Mouse (Mus musculus) gastrocnemius, postnatal 36 days (tissue): ENCODE results near the gene Aldh18a1. TPM values are rescaled to one million over a fixed set of nuclear protein-coding genes. Genes with fewer than 3 reads are reported as not detected.
A peak's percentile ranks its signal among the peaks of the same experiment; 100 is the strongest.
"Not testable (repeated sequence)": the region's sequence is repeated elsewhere in the genome, so short reads cannot be mapped to it uniquely, and the experiment has no call there.

Experiments used
- DNase-seq, 2 experiments: peaks; one replicate each; pipeline ENCODE4 v3.0.0; 2022
- intact Hi-C: fragments of 180-260 bp; cut with DNase I; formaldehyde crosslinking; loops from one replicate; pipeline ENCODE4 v1.15.1; 2025
- long read RNA-seq, 2 experiments: library from polyadenylated mRNA; stranded (forward); transcript quantifications; one replicate each; pipeline ENCODE4 v2.0.0; 2021
- total RNA-seq, 2 experiments: library from RNA; stranded (reverse); gene quantifications; 2 replicates each; pipeline ENCODE4 v1.2.3; 2021

The Aldh18a1 gene
- 1 to 10 TPM; 3.8 to 5.0 TPM for total RNA-seq
- long read RNA-seq, experiment 1, partial matches to known transcripts = 0 of 2 reads
- long read RNA-seq, experiment 1, other reads (novel, unspliced or antisense) = 0 of 2 reads
- long read RNA-seq, experiment 2, partial matches to known transcripts = 0 of 2 reads
- long read RNA-seq, experiment 2, other reads (novel, unspliced or antisense) = 1 of 2 reads

DNA sequence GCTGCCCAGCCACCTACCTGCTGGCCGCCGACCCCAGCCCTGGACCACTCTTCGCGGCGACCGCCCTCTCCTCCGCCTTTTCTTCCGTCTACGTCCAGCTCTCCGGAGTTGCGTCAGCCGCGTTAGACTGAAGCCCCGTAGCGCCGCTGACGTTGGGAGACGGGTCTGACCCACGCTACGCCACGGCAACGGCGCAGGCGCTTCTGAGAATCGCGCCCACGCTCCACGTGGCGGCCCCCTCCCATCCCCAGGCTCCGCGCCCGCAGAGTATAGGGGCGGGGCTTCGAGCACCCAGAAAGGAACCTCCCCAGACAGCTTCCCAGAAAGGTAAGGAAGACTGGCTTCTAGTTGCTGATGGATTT is at the start of gene Aldh18a1:
Aldh18a1 (minus strand) TSS at position 171 of the 362 bp plus-strand sequence.
- DNase-seq = peak; percentile 89 to 92
- intact Hi-C loops = no loop called here

DNA sequence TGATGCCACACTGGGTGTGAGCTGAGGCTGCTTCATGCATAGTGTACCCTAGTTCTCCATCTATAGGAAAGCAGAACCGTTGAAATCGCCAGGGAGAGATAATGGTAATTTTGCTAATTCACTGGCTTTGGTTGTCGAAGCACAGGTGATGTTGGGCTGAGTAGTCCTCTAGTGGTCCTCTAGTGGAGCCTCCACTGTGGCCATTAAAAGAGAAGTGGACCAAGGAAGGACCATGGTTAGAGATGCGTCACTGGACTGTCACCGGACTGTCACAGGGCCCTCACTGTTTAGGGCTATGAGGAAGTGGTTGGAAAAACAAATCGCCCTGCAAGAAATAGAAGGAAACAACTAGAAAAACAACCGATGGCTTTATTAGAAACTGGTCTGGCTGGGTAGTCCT is 49.3 kb upstream of the Aldh18a1 start:
- intact Hi-C loops = no loop called here
- DNase-seq = no peak

DNA sequence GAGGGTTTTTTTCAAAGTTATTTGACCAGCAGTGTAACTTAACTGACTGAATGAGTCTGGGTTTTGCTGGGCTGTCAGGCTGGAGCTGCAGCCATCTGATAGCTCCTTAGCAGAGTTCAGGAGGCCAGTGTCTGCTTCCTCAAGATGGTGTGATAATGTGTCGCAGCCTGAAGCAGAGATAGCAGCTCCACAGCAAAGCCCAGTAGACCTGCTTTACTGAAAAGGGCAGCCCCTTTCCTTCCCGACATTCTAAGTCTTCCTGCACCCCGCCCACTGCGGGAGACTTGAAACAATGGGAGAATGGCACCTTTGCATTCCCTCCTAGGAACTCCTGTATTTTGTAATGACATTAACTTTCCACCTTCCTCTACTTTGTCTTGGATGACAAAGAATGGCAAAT is 48.8 kb upstream of the Aldh18a1 start:
- intact Hi-C loops = no loop called here
- DNase-seq = peak in 1 of 2 experiments; percentile 17

DNA sequence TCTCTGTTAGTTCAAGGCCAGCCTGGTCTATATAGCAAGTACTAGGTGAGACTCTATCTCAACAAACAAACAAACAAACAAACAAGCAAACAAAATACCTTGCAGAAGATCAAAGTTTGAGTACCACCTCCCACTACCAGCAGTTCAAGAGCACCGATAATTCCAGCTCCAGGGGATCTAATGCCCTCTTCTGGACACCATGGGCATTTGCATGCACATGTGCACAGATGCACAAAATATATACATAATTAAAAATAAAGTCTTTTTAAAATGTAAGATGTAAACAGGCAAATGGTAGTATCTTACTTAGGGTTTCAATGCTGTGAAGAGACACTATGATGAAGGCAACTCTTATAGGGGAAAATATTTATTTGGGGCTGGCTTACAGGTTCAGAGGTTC is 44.9 kb upstream of the Aldh18a1 start:
- DNase-seq = no peak
- intact Hi-C loops = no loop called here

DNA sequence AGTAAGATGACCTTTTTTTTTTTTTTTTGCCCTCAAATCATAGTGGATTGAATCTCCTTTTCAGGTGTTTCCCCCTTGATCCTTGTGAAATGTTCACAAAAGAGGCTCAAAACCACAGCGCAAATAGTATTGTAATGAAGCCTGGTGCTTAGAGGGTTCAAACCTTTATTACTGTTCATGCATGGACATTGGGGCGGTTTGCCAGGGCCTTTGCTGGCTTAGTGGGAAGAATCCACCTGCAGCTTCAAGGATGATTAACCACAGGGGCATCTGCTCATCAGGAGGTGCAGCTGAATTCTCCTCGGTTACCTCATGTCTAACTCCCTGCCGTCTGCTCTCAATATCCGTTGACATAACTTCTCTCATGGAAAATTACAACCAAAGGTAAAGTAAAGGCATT is 44.4 kb upstream of the Aldh18a1 start:
- intact Hi-C loops = no loop called here
- DNase-seq = no peak

DNA sequence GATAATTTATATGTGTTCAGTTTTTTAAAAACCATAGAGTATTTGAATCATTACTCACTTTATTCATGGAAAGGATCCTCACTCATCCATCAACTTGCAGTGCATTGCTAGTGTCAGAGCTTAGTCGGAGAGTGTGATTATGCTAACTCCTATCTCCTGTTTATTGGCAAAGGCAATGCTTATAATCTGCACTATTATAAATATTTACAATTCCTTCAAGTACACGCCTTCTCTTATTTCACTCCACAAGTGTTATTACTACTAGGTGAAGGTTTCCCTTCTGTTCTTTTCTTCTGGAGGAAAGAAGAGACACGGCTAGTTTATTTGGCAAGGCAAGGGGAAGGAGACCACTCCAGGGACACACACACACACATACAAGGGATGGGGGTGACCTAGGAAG is 43.9 kb upstream of the Aldh18a1 start:
- intact Hi-C loops = no loop called here
- DNase-seq = no peak

DNA sequence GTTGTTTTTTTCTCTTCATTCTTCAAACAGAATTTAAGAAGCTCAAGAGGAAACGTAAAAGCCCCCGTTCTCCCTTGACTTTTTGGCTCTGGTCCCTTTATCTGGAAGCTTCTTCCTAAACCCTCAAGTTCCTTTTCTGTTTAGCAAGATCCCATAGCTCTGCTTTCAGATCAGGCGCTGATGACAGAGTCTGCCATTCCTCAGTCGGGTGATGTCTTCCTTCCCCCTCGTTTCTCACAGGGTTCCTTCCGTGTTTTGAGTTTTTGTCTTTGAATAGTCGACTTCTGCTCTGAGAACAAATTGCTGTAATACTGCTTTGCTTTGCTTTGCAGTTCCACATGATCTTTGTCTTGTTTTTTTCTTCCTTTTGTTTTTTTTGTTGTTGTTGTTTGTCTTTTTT is 42.3 kb upstream of the Aldh18a1 start:
- no peak for DNase-seq
- intact Hi-C loops = no loop called here

DNA sequence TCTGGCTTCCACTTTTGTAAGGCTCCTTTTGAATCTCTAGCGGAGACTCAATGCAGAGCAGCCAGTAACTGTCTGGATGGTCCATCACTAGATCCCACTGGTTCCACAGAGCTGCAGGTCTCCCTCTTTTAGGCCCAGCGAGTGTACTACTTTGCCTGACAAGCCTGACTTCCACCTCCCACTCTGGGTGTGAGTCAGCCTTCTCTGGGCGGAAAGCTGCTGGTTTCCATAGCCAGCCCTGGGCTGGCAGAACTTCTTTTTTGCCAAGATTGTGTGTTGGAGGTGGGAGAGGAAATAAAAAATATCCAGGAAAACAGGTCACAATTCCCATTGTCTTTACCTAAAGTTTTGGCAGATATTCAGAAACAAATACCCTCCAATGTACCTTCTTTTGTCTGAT is 41.8 kb upstream of the Aldh18a1 start:
- intact Hi-C loops = no loop called here
- DNase-seq = no peak

DNA sequence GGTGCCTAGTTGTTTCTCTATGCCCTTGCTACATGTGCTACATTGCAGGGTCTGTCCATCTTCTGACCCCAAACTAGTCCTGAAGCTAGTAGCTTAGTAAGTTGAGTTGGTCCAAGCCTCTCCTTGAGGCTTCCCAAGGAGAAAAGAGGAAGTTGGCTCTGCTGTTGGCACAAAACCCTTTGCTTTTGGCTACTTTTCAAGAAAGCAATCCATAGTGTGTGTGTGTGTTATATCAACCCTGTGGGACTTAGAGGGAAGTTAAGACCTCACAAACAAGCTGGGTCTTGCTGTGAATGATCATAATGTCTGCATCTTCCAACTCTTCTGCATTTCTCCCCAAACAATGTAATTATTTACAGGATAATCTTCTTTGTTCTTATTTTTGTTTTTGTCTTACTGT is 40.7 kb upstream of the Aldh18a1 start:
- intact Hi-C loops = no loop called here
- no peak for DNase-seq

DNA sequence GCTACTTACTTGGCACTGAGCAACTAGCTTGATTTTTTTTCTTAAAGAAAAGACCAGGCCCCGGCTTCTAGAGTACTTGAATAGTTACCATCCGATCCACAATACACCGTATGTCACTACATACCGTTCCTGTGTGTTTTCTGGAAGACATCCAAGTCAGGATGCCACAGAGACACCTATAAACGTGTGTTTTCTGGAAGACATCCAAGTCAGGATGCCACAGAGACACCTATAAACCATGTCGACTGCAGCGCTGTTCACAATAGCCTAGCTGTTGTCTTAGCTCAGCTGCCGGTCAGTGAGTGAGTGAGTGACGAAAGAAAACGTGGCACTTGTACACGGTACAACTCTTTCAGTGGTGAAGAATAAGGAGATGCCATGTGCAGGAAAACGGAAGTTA is 37.7 kb upstream of the Aldh18a1 start:
- no peak for DNase-seq
- intact Hi-C loops = no loop called here

DNA sequence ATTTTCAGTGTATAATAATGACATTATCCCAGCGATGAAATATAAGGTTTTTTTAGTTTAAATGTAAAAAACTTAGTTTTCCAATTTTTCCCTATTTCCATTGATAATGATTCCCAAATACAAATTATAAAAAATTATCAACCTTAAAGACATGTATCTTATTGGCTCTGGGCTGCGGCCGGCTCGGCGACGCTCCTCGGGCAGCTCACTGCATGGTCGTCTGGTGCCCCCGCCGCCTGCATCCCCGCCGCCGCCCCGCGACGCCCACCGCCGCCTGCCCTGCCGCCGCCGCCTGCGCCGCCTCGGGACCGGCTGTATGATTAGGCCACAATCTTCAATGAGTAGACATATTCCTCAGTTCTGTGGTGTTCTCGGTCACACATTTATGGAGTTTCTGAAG is 33.4 kb upstream of the Aldh18a1 start:
- intact Hi-C loops, DNase-seq: not testable (repeated sequence)

DNA sequence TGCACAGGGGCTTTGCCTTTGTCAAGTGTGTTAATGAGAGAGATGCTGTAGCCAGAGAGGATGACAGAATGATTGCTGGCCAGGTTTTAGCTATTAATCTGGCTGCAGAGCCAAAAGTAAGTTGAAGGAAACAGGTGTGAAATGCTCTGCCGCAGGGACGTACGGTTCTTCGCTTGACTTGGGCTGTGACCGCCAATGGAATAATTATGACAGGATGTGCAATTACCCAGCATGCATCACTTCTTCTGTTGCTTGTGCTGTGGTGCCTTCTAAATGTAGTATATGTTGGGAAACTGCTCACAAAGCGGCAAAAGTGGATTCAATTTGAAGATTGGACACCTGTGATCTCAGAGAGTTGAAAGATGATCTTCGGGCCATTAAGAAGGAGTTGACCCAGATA is 27.8 kb upstream of the Aldh18a1 start:
- intact Hi-C loops = no loop called here
- no peak for DNase-seq

DNA sequence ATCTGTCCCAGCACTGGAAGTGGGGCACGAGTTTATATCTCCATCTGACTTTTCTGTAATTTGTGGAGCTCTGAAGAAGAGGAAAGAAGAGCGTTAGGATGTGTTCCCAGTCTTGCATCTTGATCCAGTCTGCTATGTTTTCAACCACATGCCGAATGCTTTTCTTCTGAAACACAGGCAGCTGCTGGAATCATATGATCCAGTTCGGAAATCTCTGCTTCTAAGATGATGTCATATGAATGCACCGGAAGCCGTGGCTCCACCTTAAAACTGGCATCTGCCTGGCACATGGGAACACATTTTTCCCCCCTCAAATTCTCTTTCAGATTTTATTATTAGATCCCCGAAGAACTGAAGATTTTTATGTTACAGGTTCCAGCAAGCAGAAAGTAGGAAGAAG is 26.5 kb upstream of the Aldh18a1 start:
- DNase-seq = no peak
- intact Hi-C loops = loop anchor here (5.0 kb wide), 1 partner anchor 107 kb away; no protein-coding TSS in a partner anchor

DNA sequence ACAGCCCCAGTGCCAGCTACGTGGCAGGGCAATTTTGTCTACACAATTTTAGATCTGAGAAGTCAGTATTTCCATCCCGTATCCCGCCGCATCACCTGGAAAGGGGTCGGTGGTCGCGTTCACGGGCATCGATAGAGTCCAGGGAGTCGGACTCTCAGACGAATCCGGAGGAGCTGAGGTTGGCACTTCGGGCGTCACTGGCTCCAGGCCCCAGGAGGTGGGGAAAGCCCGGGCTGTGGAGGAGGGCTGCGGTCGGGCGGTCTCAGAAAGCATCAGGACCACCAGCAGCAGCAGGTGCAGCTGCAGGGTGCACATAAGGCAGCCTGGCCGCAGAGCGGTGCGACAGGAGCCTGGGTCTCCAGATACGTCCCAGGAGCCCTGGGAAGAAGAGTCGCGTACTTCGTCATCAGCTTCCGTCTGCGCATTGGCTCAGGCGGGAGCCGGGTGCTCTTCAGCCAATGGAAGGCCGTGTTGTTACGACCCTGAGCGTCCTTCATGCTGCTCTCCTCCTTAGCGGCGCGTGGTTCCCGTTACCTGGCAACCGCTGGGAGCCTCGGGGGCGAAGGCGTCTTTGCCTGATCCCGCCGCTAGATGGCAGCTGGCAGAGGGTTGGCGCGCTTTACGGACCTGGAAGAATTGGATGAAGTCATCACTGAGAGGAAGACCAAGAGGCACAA is 23.7 kb upstream of the Aldh18a1 start, which contains the start of the genes Tctn3 and Entpd1:
Tctn3 (minus strand) TSS at position 404 of the 677 bp plus-strand sequence.
Entpd1 (plus strand) TSS at position 537 of the 677 bp plus-strand sequence.
- intact Hi-C loops = loop anchor here (5.0 kb wide), 1 partner anchor 110 kb away; no protein-coding TSS in a partner anchor
- DNase-seq = peak; percentile 92 to 95

DNA sequence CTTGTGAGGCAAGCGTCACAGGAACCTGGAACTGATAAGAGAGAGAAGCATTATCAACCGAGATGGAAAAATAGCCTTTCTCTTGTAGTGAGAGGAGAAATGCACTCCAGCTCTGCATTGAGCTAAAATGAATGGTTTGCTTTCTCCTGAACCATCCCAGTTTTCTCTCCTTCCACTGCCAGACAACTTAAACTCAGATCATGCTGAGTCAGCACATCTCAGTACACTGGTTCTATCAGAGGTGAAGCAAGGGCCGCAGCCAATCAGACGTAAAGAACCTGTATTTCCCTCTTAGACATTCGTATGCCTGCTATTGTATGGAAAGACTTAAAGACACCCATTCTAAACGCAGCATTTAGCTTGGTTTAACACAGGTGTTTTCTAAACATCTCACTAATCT is 19.4 kb upstream of the Aldh18a1 start:
- intact Hi-C loops = no loop called here
- no peak for DNase-seq

DNA sequence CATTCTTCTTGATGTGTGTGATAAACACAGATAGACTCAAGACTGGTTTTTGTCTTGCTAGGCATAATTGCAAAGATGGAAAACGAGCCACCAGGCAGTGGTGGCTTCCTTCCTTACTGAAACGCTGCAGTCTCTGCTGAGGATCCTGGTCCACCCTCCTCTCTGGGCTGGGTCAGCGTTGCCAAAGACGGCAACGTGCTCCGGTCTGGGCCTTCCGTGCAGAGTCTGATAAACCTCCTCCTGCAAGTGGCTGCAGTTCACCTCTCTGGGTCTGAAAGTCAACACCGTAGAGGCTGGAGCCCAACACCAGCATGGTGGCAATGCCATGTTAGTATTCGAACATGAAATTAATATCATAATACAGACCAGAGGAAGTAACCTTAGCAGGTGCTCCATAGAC is 16.9 kb upstream of the Aldh18a1 start:
- DNase-seq = no peak
- intact Hi-C loops = no loop called here

DNA sequence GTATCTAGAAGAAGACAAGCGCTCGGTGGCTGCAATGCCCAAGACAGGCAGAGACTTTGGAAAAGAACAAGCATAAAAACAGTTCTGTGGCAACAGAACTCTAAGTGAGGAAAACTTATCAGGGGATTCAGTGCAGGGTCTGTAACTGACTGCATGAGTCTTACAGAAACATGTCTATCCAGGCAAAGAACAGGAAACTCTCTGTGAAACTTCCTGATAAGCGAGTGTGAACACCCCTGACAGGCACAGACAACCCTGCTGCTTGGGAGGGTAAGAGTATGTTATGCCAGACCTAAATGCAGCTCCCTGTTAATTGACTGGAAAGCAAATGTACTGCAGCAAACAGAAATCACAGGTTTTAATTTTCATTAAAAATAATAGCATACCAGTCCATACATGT is 13.6 kb upstream of the Aldh18a1 start:
- intact Hi-C loops = no loop called here
- DNase-seq = no peak

DNA sequence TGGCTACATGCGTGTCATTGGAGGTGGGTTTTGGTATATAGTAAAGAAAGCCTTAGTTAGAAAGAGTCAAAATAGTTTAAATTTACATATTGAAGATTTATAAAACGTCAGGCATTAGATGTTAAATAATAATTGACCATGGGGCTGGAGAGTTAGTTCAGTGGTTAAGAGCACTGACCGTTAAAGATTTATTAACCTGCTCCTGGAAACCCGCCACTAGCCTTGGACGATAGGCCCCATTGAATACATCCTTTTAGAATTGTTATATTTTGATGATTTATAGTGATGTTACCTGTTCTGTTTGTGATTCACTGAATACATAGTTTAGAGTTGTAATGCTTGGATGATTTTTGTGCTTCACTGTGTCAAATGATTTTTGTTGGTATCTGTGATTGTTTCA is 12.6 kb upstream of the Aldh18a1 start:
- intact Hi-C loops, DNase-seq: not testable (repeated sequence)

DNA sequence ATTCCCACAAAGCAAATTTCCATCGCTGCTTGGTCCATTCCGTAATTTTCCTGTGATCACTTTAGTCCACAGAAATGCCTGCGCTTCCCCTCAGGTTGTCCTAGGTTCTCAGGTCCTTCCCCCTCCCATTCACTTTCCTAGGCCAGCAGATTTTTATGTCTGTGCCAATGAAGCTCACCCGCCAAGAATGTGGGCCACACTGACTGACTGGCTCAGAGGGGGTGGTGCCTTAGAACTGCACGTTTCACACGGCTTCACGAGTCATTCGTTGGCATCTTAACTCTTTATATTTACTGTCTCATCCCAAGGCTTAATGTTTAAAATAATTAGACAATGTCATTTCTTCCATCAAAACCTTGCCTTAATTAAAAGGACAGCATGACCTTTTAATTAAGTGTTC is 7.6 kb upstream of the Aldh18a1 start:
- no peak for DNase-seq
- intact Hi-C loops = no loop called here

DNA sequence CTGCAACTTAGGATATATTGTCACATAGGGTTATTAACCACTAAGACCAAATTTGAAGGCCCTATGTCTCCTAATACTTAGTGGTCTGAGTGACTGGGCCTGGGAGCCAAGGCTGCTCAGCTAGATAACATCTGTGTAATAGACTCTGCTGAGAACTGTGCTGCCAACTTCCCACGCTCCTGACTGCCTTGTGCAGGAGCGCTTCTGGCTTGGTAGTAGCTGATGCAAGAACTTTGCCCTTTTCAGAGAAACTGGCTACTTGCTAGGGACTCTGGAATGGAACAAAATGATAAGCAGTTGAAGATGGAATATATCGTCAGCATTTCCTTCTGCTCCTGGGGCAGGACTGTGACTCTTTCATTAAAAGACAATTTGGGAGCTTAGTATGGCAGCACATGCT is 7.0 kb upstream of the Aldh18a1 start:
- no peak for DNase-seq
- intact Hi-C loops = no loop called here

DNA sequence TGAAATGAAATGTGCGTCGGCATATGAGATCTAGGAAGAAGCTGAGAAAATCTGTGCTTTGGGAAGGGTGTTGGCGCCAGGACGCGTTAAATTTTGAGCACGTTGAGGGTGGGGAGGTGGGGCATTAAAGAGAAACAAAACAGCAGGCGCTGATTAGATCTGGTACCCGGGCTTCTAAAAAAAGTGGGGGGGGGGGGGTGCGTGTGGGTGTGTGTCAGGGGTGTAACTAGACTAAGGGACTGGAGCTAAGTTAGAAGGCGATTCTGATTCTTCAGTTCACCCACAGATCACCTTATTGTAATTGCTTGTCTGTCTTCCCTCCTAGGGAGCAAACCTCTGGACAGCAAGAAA is 1.2 kb upstream of the Aldh18a1 start:
- no peak for DNase-seq
- intact Hi-C loops = no loop called here

DNA sequence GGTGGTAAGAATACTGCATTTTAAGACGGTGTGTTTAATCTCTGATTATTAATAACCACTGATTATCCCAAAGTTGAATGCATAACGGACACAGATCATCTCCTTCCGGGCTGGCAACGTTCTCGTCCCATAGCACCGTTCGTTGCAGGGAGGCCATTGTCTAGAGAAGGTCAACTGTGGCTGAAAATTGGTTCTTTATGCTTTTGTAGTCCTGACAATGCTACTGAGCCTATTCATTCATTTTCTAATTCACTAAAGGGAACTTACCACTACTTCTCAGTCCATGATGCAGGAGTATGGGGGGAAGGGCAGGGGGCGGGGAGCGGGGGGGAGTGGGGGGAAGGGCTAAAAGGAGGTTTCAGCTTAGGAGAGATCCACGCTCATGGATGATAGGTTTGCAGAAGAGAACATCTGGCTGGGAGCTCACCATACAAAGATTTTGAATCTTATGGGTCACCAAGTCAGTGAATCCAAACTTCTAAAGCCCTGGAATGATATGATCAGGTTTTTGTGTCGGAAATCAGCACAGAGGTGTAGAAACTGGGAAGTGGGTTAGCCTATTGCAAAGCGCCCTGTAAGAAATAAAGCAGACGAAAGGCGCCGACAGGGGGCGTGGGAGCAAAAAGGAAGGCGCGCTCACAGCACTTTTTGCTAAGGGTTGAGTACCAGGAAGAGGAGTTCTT is 725 bp upstream of the Aldh18a1 start:
- intact Hi-C loops = no loop called here
- DNase-seq = peak; percentile 81 to 82
